Mouse (Mus musculus) cerebellum, postnatal 14 days (tissue): ENCODE data around the gene Slc4a4.
"Not testable (repeated sequence)": the region's sequence is repeated elsewhere in the genome, so short reads cannot be mapped to it uniquely, and the experiment has no call there.

Experiments
- DNase-seq, 2 experiments: peaks; one replicate each; pipeline ENCODE4 v3.0.0; 2021; ENCODE audit warnings: mixed read lengths in 2 of 2

Slc4a4 gene

GRCm38 (mm10) chr5:88961351-88961761, 74.7 kb downstream of the Slc4a4 start:
- no peak for DNase-seq

- DNase-seq: peak; percentile 48 to 49
Observed at GRCm38 (mm10) chr5:88964685-88965290, 78.2 kb downstream of the Slc4a4 start.

- DNase-seq: no peak
Observed at GRCm38 (mm10) chr5:88966507-88966906, 79.9 kb downstream of the Slc4a4 start.

- no peak for DNase-seq
Observed at GRCm38 (mm10) chr5:88968923-88969639, 82.5 kb downstream of the Slc4a4 start.

- DNase-seq: peak in 1 of 2 experiments; percentile 24
Observed at GRCm38 (mm10) chr5:88971554-88971953, 84.9 kb downstream of the Slc4a4 start.

- no peak for DNase-seq
Observed at GRCm38 (mm10) chr5:88972277-88972676, 85.7 kb downstream of the Slc4a4 start.

- DNase-seq: no peak
Observed at GRCm38 (mm10) chr5:88973130-88973529, 86.5 kb downstream of the Slc4a4 start.

- DNase-seq: no peak
Observed at GRCm38 (mm10) chr5:88975694-88976093, 89.1 kb downstream of the Slc4a4 start.

- DNase-seq: no peak
Observed at GRCm38 (mm10) chr5:88976428-88976827, 89.8 kb downstream of the Slc4a4 start.

- no peak for DNase-seq
Observed at GRCm38 (mm10) chr5:88980740-88981139, 94.1 kb downstream of the Slc4a4 start.

- DNase-seq: no peak
Observed at GRCm38 (mm10) chr5:88981243-88982014, 94.8 kb downstream of the Slc4a4 start.

- DNase-seq: no peak
Observed at GRCm38 (mm10) chr5:88982040-88982736, 95.6 kb downstream of the Slc4a4 start.

- no peak for DNase-seq
Observed at GRCm38 (mm10) chr5:88983170-88983569, 96.6 kb downstream of the Slc4a4 start.

GRCm38 (mm10) chr5:88983652-88984051, 97.0 kb downstream of the Slc4a4 start:
- no peak for DNase-seq

GRCm38 (mm10) chr5:88989018-88989417, 102.4 kb downstream of the Slc4a4 start:
- DNase-seq: no peak

- no peak for DNase-seq
Observed at GRCm38 (mm10) chr5:88990196-88990747, 103.7 kb downstream of the Slc4a4 start.

- DNase-seq: not testable (repeated sequence)
Observed at GRCm38 (mm10) chr5:88991309-88991708, 104.7 kb downstream of the Slc4a4 start.

GRCm38 (mm10) chr5:88994533-88994932, 107.9 kb downstream of the Slc4a4 start:
- peak in 1 of 2 experiments; percentile 39 for DNase-seq

GRCm38 (mm10) chr5:88996246-88996645, 109.6 kb downstream of the Slc4a4 start:
- peak; percentile 62 to 71 for DNase-seq

GRCm38 (mm10) chr5:88997277-88997676, 110.7 kb downstream of the Slc4a4 start:
- no peak for DNase-seq

- no peak for DNase-seq
Observed at GRCm38 (mm10) chr5:88999793-89000192, 113.2 kb downstream of the Slc4a4 start.

- no peak for DNase-seq
Observed at GRCm38 (mm10) chr5:89000598-89000997, 114.0 kb downstream of the Slc4a4 start.

GRCm38 (mm10) chr5:89010116-89010515, 123.5 kb downstream of the Slc4a4 start:
- no peak for DNase-seq
